Mouse (Mus musculus) cortical plate, adult 2 months (tissue): ENCODE data around the gene Dnaaf1. TPM values are rescaled to one million over a fixed set of nuclear protein-coding genes. Genes with fewer than 3 reads are reported as not detected.

ENCODE experiments used
- H3K27ac ChIP-seq: fragments of 200-500 bp; 2 replicates; pipeline ENCODE4 v1.5.1; 2012; ENCODE audit warnings: low read length, control low read depth, inconsistent platforms; ENCODE audit not compliant: insufficient read depth
- H3K4me1 ChIP-seq: fragments of 200-500 bp; 2 replicates; pipeline ENCODE4 v1.6.1; 2011; ENCODE audit warnings: low read length; ENCODE audit not compliant: control insufficient read depth, insufficient read depth
- H3K4me3 ChIP-seq: fragments of 200-500 bp; 2 replicates; pipeline ENCODE4 v1.5.1; 2011; ENCODE audit warnings: mild to moderate bottlenecking, low read length, control low read depth; ENCODE audit not compliant: insufficient read depth
- CTCF ChIP-seq: fragments of 200-500 bp; IDR thresholded peaks from 2 replicates; pipeline ENCODE4 v1.5.1; 2011; ENCODE audit warnings: mild to moderate bottlenecking, control low read depth, low read length; ENCODE audit not compliant: insufficient read depth; ENCODE audit errors: extremely low read depth
- POLR2A ChIP-seq: fragments of 200-500 bp; IDR thresholded peaks from 2 replicates; pipeline ENCODE4 v1.6.1; 2011; ENCODE audit warnings: mild to moderate bottlenecking, low read length, control low read depth; ENCODE audit not compliant: insufficient read depth; ENCODE audit errors: extremely low read depth
- polyA plus RNA-seq: library from polyadenylated mRNA; depleted of rRNA; stranded (reverse); fragments of >200 nt; gene quantifications from 2 replicates; pipeline ENCODE4 v1.2.3, GENCODE M21; 2012; rRNA removed

The Dnaaf1 gene
- polyA plus RNA-seq, 1 experiment, result 0.44 TPM

DNA sequence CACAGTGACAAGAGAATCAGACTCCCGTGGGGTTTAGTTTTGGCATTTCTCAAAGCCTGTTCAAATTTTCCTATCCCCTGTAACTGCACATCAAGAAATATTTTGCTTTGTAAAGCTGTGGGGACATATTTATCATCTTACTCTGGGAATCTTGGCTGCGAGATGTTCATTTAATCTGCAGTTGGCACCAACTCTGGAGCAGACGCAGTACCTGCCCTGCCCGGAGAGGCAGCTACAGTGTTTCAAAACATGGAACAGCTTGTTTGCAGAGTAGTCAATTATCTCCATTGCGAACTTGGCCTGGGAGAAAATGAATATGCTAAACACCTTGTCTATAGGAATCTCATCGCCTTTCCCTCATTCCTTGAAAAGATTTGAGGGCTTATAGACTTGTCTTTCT is 63.2 kb downstream of the Dnaaf1 start:
- no peaks in the 10 kb centered on the region for H3K4me1 ChIP-seq
- no peak overlapping the region for H3K27ac ChIP-seq
- TF ChIP-seq CTCF, result no peak
- TF ChIP-seq POLR2A, result no peak
- no peak overlapping the region for H3K4me3 ChIP-seq

- Histone ChIP-seq H3K27ac (no peak overlapping the region), H3K4me1 (no peaks in the 10 kb centered on the region), H3K4me3 (no peak overlapping the region)
- TF ChIP-seq CTCF (no peak), POLR2A (no peak)
Observed at GRCm38 (mm10) chr8:119639798-119640197, 64.8 kb downstream of the Dnaaf1 start.

DNA sequence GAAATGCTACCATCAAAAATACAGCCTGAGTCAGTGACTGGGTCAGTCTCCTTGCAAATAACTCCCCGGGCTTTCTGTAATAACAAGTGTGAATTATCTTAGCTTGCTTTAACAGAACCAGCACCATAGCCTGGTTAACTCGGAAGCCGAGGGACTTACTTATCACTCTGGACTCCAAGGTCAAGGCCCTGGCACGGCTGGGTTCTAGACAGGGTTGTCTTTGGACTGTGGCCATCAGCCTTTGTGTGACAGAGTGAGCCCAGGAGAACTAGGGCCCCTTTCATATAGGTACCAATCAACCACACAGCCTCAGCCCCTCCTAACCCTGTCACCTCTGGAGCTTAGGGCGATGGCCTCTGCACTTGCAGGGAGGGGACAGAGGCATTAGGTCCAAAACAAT is 66.0 kb downstream of the Dnaaf1 start:
- H3K27ac ChIP-seq, result no peak overlapping the region
- H3K4me1 ChIP-seq, result no peaks in the 10 kb centered on the region
- no peak for TF ChIP-seq POLR2A
- TF ChIP-seq CTCF, result no peak
- no peak overlapping the region for H3K4me3 ChIP-seq

- Histone ChIP-seq H3K4me1 (no peaks in the 10 kb centered on the region), H3K4me3 (no peak overlapping the region), H3K27ac (no peak overlapping the region)
- TF ChIP-seq POLR2A (no peak), CTCF (no peak)
Observed at GRCm38 (mm10) chr8:119642960-119643359, 67.9 kb downstream of the Dnaaf1 start.

DNA sequence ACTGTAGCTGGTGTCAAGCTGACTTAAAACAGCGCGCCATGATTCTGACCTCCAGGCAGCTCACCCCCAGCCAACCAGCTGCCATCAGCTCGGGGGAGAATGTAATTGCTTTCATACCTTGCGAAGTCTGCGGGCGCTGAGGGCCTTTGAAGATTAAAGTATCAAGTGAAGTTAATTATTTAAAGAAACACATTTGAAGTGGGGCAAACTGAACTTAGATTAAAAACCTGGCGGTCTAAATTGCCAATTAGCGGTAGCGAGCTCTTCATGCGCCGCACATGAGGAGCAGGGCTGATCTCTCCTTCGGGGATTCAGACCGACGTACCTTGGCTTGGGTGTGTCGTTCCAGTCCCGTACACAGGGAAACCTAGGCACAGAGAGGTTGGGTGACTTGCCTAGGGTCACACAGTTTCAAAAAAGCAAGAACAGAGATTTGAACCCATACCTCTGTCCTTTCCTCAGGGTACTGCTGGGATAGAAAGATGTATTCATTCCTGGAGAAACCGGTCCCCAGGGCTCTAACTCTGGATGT is 69.5 kb downstream of the Dnaaf1 start:
- no peaks in the 10 kb centered on the region for H3K4me1 ChIP-seq
- no peak for TF ChIP-seq POLR2A
- TF ChIP-seq CTCF, result no peak
- H3K27ac ChIP-seq, result no peak overlapping the region
- no peak overlapping the region for H3K4me3 ChIP-seq

DNA sequence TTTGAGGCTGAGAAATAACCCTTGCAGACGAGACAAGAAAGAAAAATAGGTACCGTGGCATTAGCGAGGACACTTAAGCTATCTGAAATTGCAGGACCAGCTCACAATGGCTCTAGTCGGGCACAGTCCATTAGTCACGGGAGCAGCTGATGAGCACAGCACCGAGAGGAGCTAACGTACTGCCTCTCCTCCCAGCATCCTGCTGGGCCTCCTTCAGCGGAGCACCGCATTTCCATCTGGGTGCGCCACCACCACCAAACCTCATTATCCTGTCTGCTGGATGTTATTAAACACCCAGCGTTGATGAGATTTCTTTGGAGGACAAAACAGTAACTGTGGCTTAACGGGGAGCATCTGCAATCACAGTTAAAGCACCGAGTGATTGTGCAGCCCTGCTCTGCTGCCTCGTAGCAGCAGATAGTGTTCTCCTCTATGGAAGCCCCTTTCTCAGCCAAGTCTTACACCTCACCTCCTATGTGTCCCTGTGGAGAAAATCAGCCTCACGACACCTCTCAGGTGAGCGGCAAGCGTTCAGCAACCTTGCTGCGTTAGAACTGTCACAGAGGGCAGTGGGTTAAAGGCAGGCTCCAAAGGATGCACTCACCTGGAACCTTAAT is 70.1 kb downstream of the Dnaaf1 start:
- no peak overlapping the region for H3K27ac ChIP-seq
- no peak overlapping the region for H3K4me3 ChIP-seq
- no peaks in the 10 kb centered on the region for H3K4me1 ChIP-seq
- TF ChIP-seq POLR2A, result no peak

- Histone ChIP-seq H3K27ac (no peak overlapping the region), H3K4me3 (no peak overlapping the region), H3K4me1 (no peaks in the 10 kb centered on the region)
- TF ChIP-seq POLR2A (no peak), CTCF (no peak)
Observed at GRCm38 (mm10) chr8:119646197-119646596, 71.2 kb downstream of the Dnaaf1 start.

DNA sequence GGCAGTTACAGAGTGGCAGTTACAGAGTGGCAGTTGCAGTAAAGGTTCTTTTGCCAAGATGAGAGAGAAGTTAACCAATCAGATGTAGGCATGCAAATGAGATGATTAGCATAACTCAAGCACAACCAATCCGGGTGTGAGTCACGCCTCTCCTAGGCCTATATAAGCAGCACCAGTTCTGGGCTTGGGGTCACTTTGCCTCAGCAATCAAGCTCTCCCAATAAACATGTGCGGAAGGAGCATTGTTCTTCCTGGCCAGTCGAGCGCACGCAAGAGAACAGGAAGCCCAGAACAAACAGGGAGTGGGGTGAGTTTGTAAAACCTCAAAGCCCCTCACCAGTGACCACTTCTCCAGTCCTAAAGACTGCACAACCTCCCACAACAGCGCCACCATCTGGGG is 71.8 kb downstream of the Dnaaf1 start:
- H3K4me1 ChIP-seq, result no peaks in the 10 kb centered on the region
- no peak overlapping the region for H3K4me3 ChIP-seq
- H3K27ac ChIP-seq, result no peak overlapping the region
- TF ChIP-seq POLR2A (no peak), CTCF (no peak)

Other genes with a start within 250 kb of the Dnaaf1 start
- 451 and 498 TPM in 2 replicates for gene Hsbp1, start 230.7 kb upstream of the Dnaaf1 start, polyA plus RNA-seq
- 24.7 and 26.9 TPM in 2 replicates for gene Mlycd, start 180.4 kb upstream of the Dnaaf1 start, polyA plus RNA-seq
- 0.86 and 1.1 TPM in 2 replicates for gene Osgin1, start 141.1 kb upstream of the Dnaaf1 start, polyA plus RNA-seq
- gene Necab2, start 128.5 kb upstream of the Dnaaf1 start, polyA plus RNA-seq, result 31.9 and 48.3 TPM in 2 replicates
- 0.09 and 0.23 TPM in 2 replicates for gene Slc38a8, start 73.5 kb upstream of the Dnaaf1 start, polyA plus RNA-seq
- 63.1 and 66.1 TPM in 2 replicates for gene Mbtps1, start 16.5 kb upstream of the Dnaaf1 start, polyA plus RNA-seq
- gene Hsdl1, start 52 bp upstream of the Dnaaf1 start, polyA plus RNA-seq, result 31.1 and 32.2 TPM in 2 replicates
- 15.8 and 16.6 TPM in 2 replicates for gene Taf1c, start 30.0 kb downstream of the Dnaaf1 start, polyA plus RNA-seq
- gene Adad2, start 37.5 kb downstream of the Dnaaf1 start, polyA plus RNA-seq, result 0.08 and 0.23 TPM in 2 replicates
- gene Kcng4, start 60.4 kb downstream of the Dnaaf1 start, polyA plus RNA-seq, result 5.3 and 5.5 TPM in 2 replicates
- 17.5 and 20.3 TPM in 2 replicates for gene Wfdc1, start 91.1 kb downstream of the Dnaaf1 start, polyA plus RNA-seq
- 0.96 and 1.1 TPM in 2 replicates for gene Atp2c2, start 124.8 kb downstream of the Dnaaf1 start, polyA plus RNA-seq
- gene Tldc1, start 203.2 kb downstream of the Dnaaf1 start, polyA plus RNA-seq, result 11.3 and 12.3 TPM in 2 replicates